Mouse (Mus musculus): ENCODE measurements around the gene Usp2. TPM values are rescaled to one million over a fixed set of nuclear protein-coding genes. Genes with fewer than 3 reads are reported as not detected.

Usp2 gene
- total and polyA plus RNA-seq, 2 experiments from 2014 or later, result 14.2 to 19.6 TPM

GRCm38 (mm10) chr9:44078136-44078797 lies 11.4 kb downstream of the Usp2 start:
- ATAC-seq (no peak), DNase-seq (ENCODE audit: low spot score) (no peak)
- no peak overlapping the region for H3K9ac ChIP-seq (replicated peaks; ENCODE audit: low read length)
- no peak for TF ChIP-seq CTCF (IDR thresholded peaks at IDR 0.05; ENCODE audit: low read depth)
- peak overlapping the region; percentile 46; the same call in 1 of the 2 replicates for H3K27ac ChIP-seq
- no peak overlapping the region for H3K4me2 ChIP-seq (ENCODE audit: low read depth, low read length)
- no peak overlapping the region for H3K4me3 ChIP-seq (ENCODE audit: low read length)
- H3K9me3 ChIP-seq (ENCODE audit: low read length), result no peaks in the 10 kb centered on the region
- H3K4me1 ChIP-seq (ENCODE audit: insufficient read depth, low read length), result no peaks in the 10 kb centered on the region; the same call in 1 of the 2 replicates
- peaks cover 7% of the 10 kb centered on the region; the same call in 1 of the 2 replicates for H3K27me3 ChIP-seq (ENCODE audit: insufficient read depth, low read length)
- H3K36me3 ChIP-seq (ENCODE audit: insufficient read depth, low read length), result no peaks in the 10 kb centered on the region
- 86% methylated on average over 10 of the region's 10 CpGs for WGBS

DNA sequence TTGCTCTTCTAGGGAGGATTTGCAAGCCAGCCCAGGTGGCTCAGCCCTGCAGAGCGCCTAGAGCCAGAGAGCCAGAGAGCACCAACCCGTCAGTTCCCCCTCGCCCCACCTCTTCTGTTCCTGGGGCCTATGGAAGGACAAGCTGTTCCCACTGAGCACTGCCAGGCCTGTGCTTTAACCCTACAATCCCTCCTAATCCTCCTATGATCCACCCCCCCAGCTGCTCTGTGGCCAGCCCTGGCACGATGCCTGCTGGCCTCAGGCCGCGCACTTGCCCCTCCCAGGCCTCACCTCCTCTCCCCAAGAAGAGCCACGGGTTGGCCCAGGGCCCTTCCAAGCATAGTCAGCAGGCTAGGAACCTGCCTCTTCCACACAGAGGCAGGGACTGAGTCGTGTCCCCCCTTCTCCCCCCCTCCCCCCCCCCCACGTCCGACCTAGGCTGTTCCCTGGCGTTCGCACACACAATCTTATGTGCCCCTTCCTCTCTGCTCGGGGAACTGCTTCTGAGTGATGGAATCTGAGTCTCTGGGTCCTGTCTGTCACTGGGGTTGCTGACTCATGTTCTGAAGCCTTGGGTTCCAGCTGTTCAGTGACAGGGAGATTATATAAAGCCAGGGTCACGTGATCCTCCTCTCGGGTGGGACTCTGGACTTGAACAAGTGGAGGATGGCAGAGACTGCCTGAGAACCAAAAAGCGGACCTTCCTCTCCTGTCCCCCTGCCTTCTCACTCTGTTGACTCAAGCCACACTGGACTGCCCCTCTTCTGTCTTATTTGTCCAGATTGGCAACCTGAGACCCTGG lies 12.3 kb downstream of the Usp2 start:
- Histone ChIP-seq H3K27me3 (ENCODE audit: insufficient read depth, low read length) (peaks cover 7% of the 10 kb centered on the region; the same call in 1 of the 2 replicates), H3K9me3 (ENCODE audit: low read length) (no peaks in the 10 kb centered on the region), H3K4me3 (ENCODE audit: low read length) (no peak overlapping the region), H3K4me2 (ENCODE audit: low read depth, low read length) (no peak overlapping the region; the same call in 1 of the 2 replicates), H3K9ac (replicated peaks; ENCODE audit: low read length) (no peak overlapping the region), H3K36me3 (ENCODE audit: insufficient read depth, low read length) (no peaks in the 10 kb centered on the region), H3K4me1 (ENCODE audit: insufficient read depth, low read length) (peaks cover 4% of the 10 kb centered on the region; the same call in 1 of the 2 replicates), H3K27ac (peak overlapping the region; percentile 46; the same call in 1 of the 2 replicates)
- DNase-seq (ENCODE audit: low spot score) (peak; percentile 85), ATAC-seq (peak; percentile 91)
- TF ChIP-seq CTCF (IDR thresholded peaks at IDR 0.05; ENCODE audit: low read depth), result no peak
- 31% methylated on average over 15 of the region's 16 CpGs for WGBS

DNA sequence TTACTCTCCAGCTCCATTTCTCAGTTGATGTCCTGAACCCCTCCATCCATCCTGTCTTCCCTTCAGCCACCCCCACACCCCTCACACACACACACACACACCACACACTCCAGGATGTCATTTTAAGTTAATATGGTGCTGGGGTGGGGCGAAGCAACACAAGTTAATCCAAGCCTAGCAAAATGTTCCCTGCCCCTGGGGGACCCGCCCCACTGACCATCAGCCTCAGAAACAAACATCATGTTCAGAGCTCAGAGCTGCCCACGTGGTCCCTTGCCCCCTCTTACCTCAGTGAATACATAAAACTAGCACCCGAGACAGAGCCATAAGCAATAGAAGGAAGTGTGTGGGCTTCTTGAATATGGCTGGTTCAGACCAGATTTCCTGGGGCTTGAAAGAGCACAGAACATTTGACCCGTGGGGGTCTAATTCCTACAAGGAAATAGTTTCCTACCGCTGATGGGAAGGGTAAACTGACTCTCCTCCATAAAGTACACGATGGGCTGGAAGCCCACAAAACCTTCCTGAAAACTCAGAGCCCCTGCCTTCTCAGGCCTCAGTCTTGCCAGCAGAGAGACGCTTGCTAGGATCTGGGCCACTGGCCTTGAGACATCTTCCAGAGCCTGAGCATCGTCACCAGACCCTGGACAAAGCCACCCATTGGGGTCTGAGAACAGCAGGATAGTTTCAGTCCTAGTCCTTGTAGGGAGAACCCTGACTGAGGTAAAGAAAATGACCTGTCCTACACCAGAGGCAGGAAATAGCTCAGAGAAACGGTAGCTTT lies 13.4 kb downstream of the Usp2 start:
- peaks cover 12% of the 10 kb centered on the region; the same call in 1 of the 2 replicates for H3K4me1 ChIP-seq (ENCODE audit: insufficient read depth, low read length)
- H3K27me3 ChIP-seq (ENCODE audit: insufficient read depth, low read length), result peaks cover 7% of the 10 kb centered on the region; the same call in 1 of the 2 replicates
- no peak overlapping the region for H3K27ac ChIP-seq
- H3K9ac ChIP-seq (replicated peaks; ENCODE audit: low read length), result no peak overlapping the region
- DNase-seq (ENCODE audit: low spot score), result no peak
- TF ChIP-seq CTCF (IDR thresholded peaks at IDR 0.05; ENCODE audit: low read depth), result no peak
- no peak overlapping the region for H3K4me3 ChIP-seq (ENCODE audit: low read length)
- 79% methylated on average over 10 of the region's 10 CpGs for WGBS
- ATAC-seq, result no peak
- no peaks in the 10 kb centered on the region for H3K36me3 ChIP-seq (ENCODE audit: insufficient read depth, low read length)
- no peak overlapping the region for H3K4me2 ChIP-seq (ENCODE audit: low read depth, low read length)
- no peaks in the 10 kb centered on the region for H3K9me3 ChIP-seq (ENCODE audit: low read length)

- no peak overlapping the region for H3K4me2 ChIP-seq (ENCODE audit: low read depth, low read length)
- no peak for TF ChIP-seq CTCF (IDR thresholded peaks at IDR 0.05; ENCODE audit: low read depth)
- no peaks in the 10 kb centered on the region for H3K36me3 ChIP-seq (ENCODE audit: insufficient read depth, low read length)
- WGBS, result 62% methylated on average over 5 of the region's 5 CpGs
- H3K4me1 ChIP-seq (ENCODE audit: insufficient read depth, low read length), result peaks cover 14% of the 10 kb centered on the region
- H3K9me3 ChIP-seq (ENCODE audit: low read length), result no peaks in the 10 kb centered on the region
- no peak overlapping the region for H3K9ac ChIP-seq (replicated peaks; ENCODE audit: low read length)
- H3K4me3 ChIP-seq (ENCODE audit: low read length), result no peak overlapping the region
- H3K27ac ChIP-seq, result no peak overlapping the region
- DNase-seq (ENCODE audit: low spot score) (no peak), ATAC-seq (no peak)
- H3K27me3 ChIP-seq (ENCODE audit: insufficient read depth, low read length), result peaks cover 7% of the 10 kb centered on the region; the same call in 1 of the 2 replicates
These were observed 14.1 kb downstream of the Usp2 start for GRCm38 (mm10) chr9:44080953-44081352.

DNA sequence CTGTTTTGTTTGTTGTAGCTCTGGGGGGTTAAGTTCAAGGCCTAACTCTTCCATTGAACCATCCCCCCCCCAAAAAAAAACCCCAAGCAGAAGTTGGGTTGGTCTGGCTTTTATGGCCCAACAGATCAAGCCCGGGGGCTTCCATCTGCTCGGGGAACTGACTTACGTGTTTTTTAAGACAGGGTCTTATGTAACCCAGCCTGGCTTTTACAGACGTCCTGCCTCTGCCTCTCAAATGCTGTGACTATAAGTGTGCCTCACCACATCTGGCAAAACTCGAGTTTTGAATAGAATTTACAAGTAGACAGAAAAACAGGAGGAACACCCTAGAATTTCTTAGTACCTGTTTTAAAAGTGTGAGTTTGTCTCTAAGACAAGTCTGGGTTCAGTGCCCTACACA lies 14.8 kb downstream of the Usp2 start:
- H3K4me2 ChIP-seq (ENCODE audit: low read depth, low read length), result no peak overlapping the region
- H3K36me3 ChIP-seq (ENCODE audit: insufficient read depth, low read length), result no peaks in the 10 kb centered on the region
- H3K4me3 ChIP-seq (ENCODE audit: low read length), result no peak overlapping the region
- ATAC-seq (no peak), DNase-seq (ENCODE audit: low spot score) (no peak)
- no peak for TF ChIP-seq CTCF (IDR thresholded peaks at IDR 0.05; ENCODE audit: low read depth)
- no peak overlapping the region for H3K9ac ChIP-seq (replicated peaks; ENCODE audit: low read length)
- H3K9me3 ChIP-seq (ENCODE audit: low read length), result no peaks in the 10 kb centered on the region
- peaks cover 14% of the 10 kb centered on the region for H3K4me1 ChIP-seq (ENCODE audit: insufficient read depth, low read length)
- H3K27ac ChIP-seq, result no peak overlapping the region
- H3K27me3 ChIP-seq (ENCODE audit: insufficient read depth, low read length), result peaks cover 7% of the 10 kb centered on the region; the same call in 1 of the 2 replicates
- 78% methylated on average over 5 of the region's 5 CpGs for WGBS

DNA sequence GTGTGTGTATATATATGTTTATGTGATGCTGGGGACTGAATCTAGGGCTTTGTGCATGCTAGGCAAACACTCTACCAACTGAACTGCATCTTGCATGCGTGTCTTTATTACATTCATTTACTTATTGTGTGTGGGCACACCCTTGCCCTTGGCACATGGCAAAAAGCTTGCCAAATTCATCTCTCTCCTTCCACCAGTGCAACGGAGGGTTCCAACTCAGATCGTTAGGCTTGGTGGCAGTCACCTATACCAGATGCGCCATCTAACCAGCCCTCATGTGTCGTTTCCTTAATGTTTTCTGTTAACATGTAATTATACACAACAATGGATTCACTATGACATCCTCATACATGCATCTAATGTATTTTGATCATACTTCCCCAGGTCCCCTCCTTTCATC lies 15.4 kb downstream of the Usp2 start:
- TF ChIP-seq CTCF (IDR thresholded peaks at IDR 0.05; ENCODE audit: low read depth), result no peak
- no peaks in the 10 kb centered on the region for H3K36me3 ChIP-seq (ENCODE audit: insufficient read depth, low read length)

More for the DNA sequence above, 15.4 kb downstream of the Usp2 start:
- Histone ChIP-seq H3K4me3 (ENCODE audit: low read length) (no peak overlapping the region), H3K27ac (no peak overlapping the region), H3K4me1 (ENCODE audit: insufficient read depth, low read length) (peaks cover 14% of the 10 kb centered on the region), H3K27me3 (ENCODE audit: insufficient read depth, low read length) (peaks cover 7% of the 10 kb centered on the region; the same call in 1 of the 2 replicates), H3K4me2 (ENCODE audit: low read depth, low read length) (no peak overlapping the region), H3K9me3 (ENCODE audit: low read length) (no peaks in the 10 kb centered on the region), H3K9ac (replicated peaks; ENCODE audit: low read length) (no peak overlapping the region)
- 81% methylated on average over 5 of the region's 5 CpGs for WGBS
- DNase-seq (ENCODE audit: low spot score) (no peak), ATAC-seq (no peak)
